Mouse (Mus musculus): ENCODE results near the gene Tas2r120.
"Not testable (repeated sequence)": the region's sequence is repeated elsewhere in the genome, so short reads cannot be mapped to it uniquely, and the experiment has no call there.

The Tas2r120 gene

GRCm38 (mm10) chr6:132656653-132657052, at the start of gene Tas2r120:
TSS of gene Tas2r120 (plus strand) at chr6:132656953.
- DNase-seq: no peak

- DNase-seq: no peak
Measured at GRCm38 (mm10) chr6:132649399-132649798, 7.4 kb upstream of the Tas2r120 start.

GRCm38 (mm10) chr6:132651426-132651825, 5.3 kb upstream of the Tas2r120 start, which contains the start of gene A630073D07Rik:
TSS of gene A630073D07Rik (minus strand) at chr6:132651526.
- no peak for DNase-seq

GRCm38 (mm10) chr6:132691596-132691995, 34.8 kb downstream of the Tas2r120 start:
- DNase-seq: not testable (repeated sequence)

GRCm38 (mm10) chr6:132700907-132701306, 44.2 kb downstream of the Tas2r120 start, which contains the start of gene Tas2r121:
TSS of gene Tas2r121 (minus strand) at chr6:132701007.
- no peak for DNase-seq

All from layer of hippocampus, adult 9-11 months (tissue).